Mouse (Mus musculus): Measurements from ENCODE around the gene Gulp1. TPM values are rescaled to one million over a fixed set of nuclear protein-coding genes. Genes with fewer than 3 reads are reported as not detected.

The Gulp1 gene
- 7.0 and 7.3 TPM in 2 replicates for polyA plus RNA-seq (2015; fragmentation: Nextera tagmentation; extraction: Ambion mirVana)

GRCm38 (mm10) chr1:44551461-44552370 lies at the start of gene Gulp1:
Gene Gulp1 (plus strand): TSS chr1:44551511.
- under 1% methylated on average over 55 of the region's 55 CpGs for WGBS
- H3K9me3 ChIP-seq, result no peaks in the 10 kb centered on the region

GRCm38 (mm10) chr1:44550261-44550660 lies 1.1 kb upstream of the Gulp1 start:
- Histone ChIP-seq H3K9ac (replicated peaks) (no peak overlapping the region), H3K9me3 (no peaks in the 10 kb centered on the region), H3K36me3 (no peaks in the 10 kb centered on the region), H3K27me3 (no peaks in the 10 kb centered on the region), H3K4me2 (replicated peaks) (no peak overlapping the region), H3K27ac (replicated peaks) (no peak overlapping the region), H3K4me3 (no peak overlapping the region), H3K4me1 (peaks cover 25% of the 10 kb centered on the region)
- WGBS, result 79% methylated on average over 6 of the region's 6 CpGs
- no peak for ATAC-seq (replicated peaks)

More at GRCm38 (mm10) chr1:44551461-44552370, at the start of gene Gulp1:
- Histone ChIP-seq H3K4me1 (peaks cover 25% of the 10 kb centered on the region), H3K27me3 (no peaks in the 10 kb centered on the region), H3K9ac (replicated peaks) (peak within 1 kb of the TSS; percentile 61), H3K4me2 (replicated peaks) (peak within 1 kb of the TSS; percentile 97), H3K36me3 (no peaks in the 10 kb centered on the region), H3K4me3 (peak within 1 kb of the TSS; percentile 62), H3K27ac (replicated peaks) (peak within 1 kb of the TSS; percentile 63)
- peak; percentile 85 for ATAC-seq (replicated peaks)

- H3K36me3 ChIP-seq, result no peaks in the 10 kb centered on the region
Measured at GRCm38 (mm10) chr1:44552371-44552841, 1.1 kb downstream of the Gulp1 start.

GRCm38 (mm10) chr1:44553166-44553898 lies 2.0 kb downstream of the Gulp1 start:
- WGBS, result 3% methylated on average over 6 of the region's 6 CpGs
- Histone ChIP-seq H3K4me2 (replicated peaks) (0 out of 2 replicates have a peak overlapping the region, but pooled peaks have one; percentile 97), H3K36me3 (no peaks in the 10 kb centered on the region), H3K27me3 (no peaks in the 10 kb centered on the region), H3K9ac (replicated peaks) (no peak overlapping the region), H3K4me1 (peaks cover 25% of the 10 kb centered on the region), H3K27ac (replicated peaks) (peak overlapping the region; percentile 63), H3K4me3 (no peak overlapping the region), H3K9me3 (no peaks in the 10 kb centered on the region)
- peak; percentile 41 for ATAC-seq (replicated peaks)

More at GRCm38 (mm10) chr1:44552371-44552841, 1.1 kb downstream of the Gulp1 start:
- Histone ChIP-seq H3K9me3 (no peaks in the 10 kb centered on the region), H3K4me2 (replicated peaks) (peak overlapping the region; percentile 97), H3K27me3 (no peaks in the 10 kb centered on the region), H3K4me1 (peaks cover 25% of the 10 kb centered on the region), H3K27ac (replicated peaks) (peak overlapping the region; percentile 63), H3K4me3 (peak overlapping the region; percentile 62), H3K9ac (replicated peaks) (peak overlapping the region; percentile 61)
- ATAC-seq (replicated peaks), result peak; percentile 72
- WGBS, result 3% methylated on average over 15 of the region's 15 CpGs

GRCm38 (mm10) chr1:44567431-44567830 lies 16.1 kb downstream of the Gulp1 start:
- H3K27ac ChIP-seq (replicated peaks), result no peak overlapping the region
- no peak overlapping the region for H3K9ac ChIP-seq (replicated peaks)
- H3K4me1 ChIP-seq, result no peaks in the 10 kb centered on the region
- H3K36me3 ChIP-seq, result no peaks in the 10 kb centered on the region
- no peaks in the 10 kb centered on the region for H3K9me3 ChIP-seq
- H3K27me3 ChIP-seq, result no peaks in the 10 kb centered on the region
- WGBS, result 73% methylated on average over 4 of the region's 4 CpGs
- ATAC-seq (replicated peaks), result no peak
- H3K4me2 ChIP-seq (replicated peaks), result no peak overlapping the region
- H3K4me3 ChIP-seq, result no peak overlapping the region

GRCm38 (mm10) chr1:44568296-44568695 lies 17.0 kb downstream of the Gulp1 start:
- 63% methylated on average over 2 of the region's 2 CpGs for WGBS
- Histone ChIP-seq H3K27ac (replicated peaks) (no peak overlapping the region), H3K36me3 (no peaks in the 10 kb centered on the region), H3K4me2 (replicated peaks) (no peak overlapping the region), H3K27me3 (no peaks in the 10 kb centered on the region), H3K4me3 (no peak overlapping the region), H3K9ac (replicated peaks) (no peak overlapping the region), H3K4me1 (no peaks in the 10 kb centered on the region), H3K9me3 (no peaks in the 10 kb centered on the region)
- ATAC-seq (replicated peaks), result no peak

GRCm38 (mm10) chr1:44576001-44576400 lies 24.7 kb downstream of the Gulp1 start:
- H3K4me3 ChIP-seq, result no peak overlapping the region
- 84% methylated on average over 1 of the region's 1 CpGs for WGBS
- no peak for ATAC-seq (replicated peaks)
- no peak overlapping the region for H3K9ac ChIP-seq (replicated peaks)
- no peaks in the 10 kb centered on the region for H3K4me1 ChIP-seq
- H3K27me3 ChIP-seq, result no peaks in the 10 kb centered on the region
- H3K36me3 ChIP-seq, result no peaks in the 10 kb centered on the region
- no peaks in the 10 kb centered on the region for H3K9me3 ChIP-seq
- no peak overlapping the region for H3K27ac ChIP-seq (replicated peaks)
- H3K4me2 ChIP-seq (replicated peaks), result no peak overlapping the region

- Histone ChIP-seq H3K27ac (replicated peaks) (no peak overlapping the region), H3K4me2 (replicated peaks) (no peak overlapping the region), H3K9ac (replicated peaks) (no peak overlapping the region), H3K4me1 (no peaks in the 10 kb centered on the region), H3K4me3 (no peak overlapping the region), H3K27me3 (no peaks in the 10 kb centered on the region), H3K9me3 (no peaks in the 10 kb centered on the region), H3K36me3 (no peaks in the 10 kb centered on the region)
- no peak for ATAC-seq (replicated peaks)
- 91% methylated on average over 2 of the region's 2 CpGs for WGBS
Measured at GRCm38 (mm10) chr1:44576610-44577009, 25.3 kb downstream of the Gulp1 start.

GRCm38 (mm10) chr1:44580390-44580789 lies 29.1 kb downstream of the Gulp1 start:
- Histone ChIP-seq H3K27me3 (no peaks in the 10 kb centered on the region), H3K27ac (replicated peaks) (no peak overlapping the region), H3K4me2 (replicated peaks) (no peak overlapping the region), H3K4me1 (no peaks in the 10 kb centered on the region), H3K9ac (replicated peaks) (no peak overlapping the region), H3K9me3 (no peaks in the 10 kb centered on the region), H3K4me3 (no peak overlapping the region), H3K36me3 (no peaks in the 10 kb centered on the region)
- no peak for ATAC-seq (replicated peaks)
- 78% methylated on average over 3 of the region's 3 CpGs for whole genome bisulfite sequencing

GRCm38 (mm10) chr1:44584886-44585385 lies 33.6 kb downstream of the Gulp1 start:
- Histone ChIP-seq H3K36me3 (no peaks in the 10 kb centered on the region), H3K9ac (replicated peaks) (no peak overlapping the region), H3K4me2 (replicated peaks) (no peak overlapping the region), H3K4me1 (no peaks in the 10 kb centered on the region), H3K9me3 (no peaks in the 10 kb centered on the region), H3K27ac (replicated peaks) (no peak overlapping the region), H3K27me3 (no peaks in the 10 kb centered on the region), H3K4me3 (no peak overlapping the region)
- no peak for ATAC-seq (replicated peaks)
- WGBS, result 16% methylated on average over 3 of the region's 3 CpGs

GRCm38 (mm10) chr1:44591742-44592141 lies 40.4 kb downstream of the Gulp1 start:
- Histone ChIP-seq H3K4me2 (replicated peaks) (no peak overlapping the region), H3K9ac (replicated peaks) (no peak overlapping the region), H3K9me3 (no peaks in the 10 kb centered on the region), H3K27ac (replicated peaks) (no peak overlapping the region), H3K4me3 (no peak overlapping the region), H3K36me3 (no peaks in the 10 kb centered on the region), H3K4me1 (0 out of 2 replicates have a peak, but pooled peaks cover 4% of the 10 kb centered on the region), H3K27me3 (no peaks in the 10 kb centered on the region)
- WGBS, result 6% methylated on average over 3 of the region's 3 CpGs
- no peak for ATAC-seq (replicated peaks)

- Histone ChIP-seq H3K9me3 (no peaks in the 10 kb centered on the region), H3K27me3 (no peaks in the 10 kb centered on the region), H3K36me3 (no peaks in the 10 kb centered on the region), H3K4me3 (no peak overlapping the region), H3K4me2 (replicated peaks) (no peak overlapping the region), H3K9ac (replicated peaks) (no peak overlapping the region), H3K27ac (replicated peaks) (no peak overlapping the region), H3K4me1 (0 out of 2 replicates have a peak, but pooled peaks cover 4% of the 10 kb centered on the region)
- 78% methylated on average over 1 of the region's 1 CpGs for WGBS
- ATAC-seq (replicated peaks), result no peak
Measured at GRCm38 (mm10) chr1:44593109-44593508, 41.8 kb downstream of the Gulp1 start.
